Mouse (Mus musculus) neural tube, embryonic 11.5 days (tissue): Measurements from ENCODE around the gene Mzf1. TPM values are rescaled to one million over a fixed set of nuclear protein-coding genes. Genes with fewer than 3 reads are reported as not detected.

Experiments
- ATAC-seq: fragments of 200-750 bp; cut with Nextera tagmentation; 2 replicates; pipeline ENCODE4 v1.8.0; 2017; ENCODE audit warnings: moderate number of reproducible peaks, mild to moderate bottlenecking, moderate TSS enrichment, moderate library complexity; ENCODE audit not compliant: insufficient read depth, low FRiP score, low TSS enrichment
- DNase-seq: peaks from one replicate; pipeline ENCODE4 v3.0.0-alpha.2; 2015; ENCODE audit warnings: low spot score
- H3K27ac ChIP-seq: fragments of 300-500 bp; sonication (generic); 2 replicates; pipeline ENCODE4 v1.5.1; 2014; ENCODE audit warnings: low read depth, mild to moderate bottlenecking, low read length
- H3K27me3 ChIP-seq: fragments of 300-500 bp; sonication (generic); 2 replicates; pipeline ENCODE4 v1.6.1; 2014; ENCODE audit warnings: mild to moderate bottlenecking, low read length, mixed read lengths; ENCODE audit not compliant: control insufficient read depth, insufficient read depth
- H3K36me3 ChIP-seq: fragments of 300-500 bp; sonication (generic); 2 replicates; pipeline ENCODE4 v1.6.1; 2014; ENCODE audit warnings: mild to moderate bottlenecking, low read length, moderate library complexity, mixed read lengths; ENCODE audit not compliant: control insufficient read depth, insufficient read depth
- H3K4me1 ChIP-seq: fragments of 300-500 bp; sonication (generic); 2 replicates; pipeline ENCODE4 v1.6.1; 2014; ENCODE audit warnings: low read length, mixed read lengths; ENCODE audit not compliant: control insufficient read depth, insufficient read depth
- H3K4me2 ChIP-seq: fragments of 300-500 bp; sonication (generic); 2 replicates; pipeline ENCODE4 v1.6.1; 2014; ENCODE audit warnings: low read depth, mild to moderate bottlenecking, moderate library complexity
- H3K4me3 ChIP-seq: fragments of 300-500 bp; sonication (generic); 2 replicates; pipeline ENCODE4 v1.5.1; 2014; ENCODE audit warnings: low read depth, low read length
- H3K9ac ChIP-seq: fragments of 300-500 bp; sonication (generic); 2 replicates; pipeline ENCODE4 v1.6.1; 2014; ENCODE audit warnings: mild to moderate bottlenecking, low read length
- H3K9me3 ChIP-seq: fragments of 300-500 bp; sonication (generic); 2 replicates; pipeline ENCODE4 v1.6.1; 2016; ENCODE audit warnings: low read length; ENCODE audit not compliant: control insufficient read depth
- WGBS: fragments of 180-500 bp; shearing (Covaris S2); extraction: QIAGEN DNeasy Blood & Tissue Kit; methylation state at CpG from one replicate; pipeline ENCODE4 v1.1.7; 2014; 5-methylcytosine and 5-hydroxymethylcytosine counted together
- polyA plus RNA-seq: library from polyadenylated mRNA; unstranded; fragments of >200 nt; fragmentation: Nextera tagmentation; extraction: Ambion mirVana; gene quantifications from 2 replicates; pipeline ENCODE4 v1.2.1, GENCODE M21; 2014

Mzf1 gene
- polyA plus RNA-seq, 1 experiment from 2014 or later: 2.2 TPM

- Histone ChIP-seq H3K27ac (peak within 1 kb of the TSS; percentile 97), H3K4me3 (peak within 1 kb of the TSS; percentile 78), H3K4me1 (peaks cover 19% of the 10 kb centered on the region), H3K27me3 (peaks cover 16% of the 10 kb centered on the region), H3K9me3 (no peaks in the 10 kb centered on the region; the same call in 1 of the 2 replicates), H3K4me2 (peak within 1 kb of the TSS; percentile 71), H3K36me3 (peaks cover 8% of the 10 kb centered on the region), H3K9ac (peak within 1 kb of the TSS; percentile 86)
- ATAC-seq (peak; percentile 92), DNase-seq (peak; percentile 98)
- under 1% methylated on average over 52 of the region's 65 CpGs for WGBS
Observed at GRCm38 (mm10) chr7:13037901-13038555, 16.5 kb downstream of the Mzf1 start, which contains the start of gene Ube2m. Ube2m (minus strand) TSS chr7:13038275.

- Histone ChIP-seq H3K4me2 (peak overlapping the region; percentile 71), H3K4me3 (peak overlapping the region; percentile 78), H3K9me3 (no peaks in the 10 kb centered on the region), H3K27me3 (peaks cover 10% of the 10 kb centered on the region), H3K36me3 (peaks cover 8% of the 10 kb centered on the region), H3K9ac (peak overlapping the region; percentile 86), H3K4me1 (peaks cover 19% of the 10 kb centered on the region), H3K27ac (peak overlapping the region; percentile 97)
- ATAC-seq: 0 out of 2 replicates have a peak, but pooled peaks have one; percentile 2
- peak; percentile 37 for DNase-seq
- whole genome bisulfite sequencing: 2% methylated on average over 29 of the region's 33 CpGs
Observed at GRCm38 (mm10) chr7:13037366-13037765, 17.2 kb downstream of the Mzf1 start.

DNA sequence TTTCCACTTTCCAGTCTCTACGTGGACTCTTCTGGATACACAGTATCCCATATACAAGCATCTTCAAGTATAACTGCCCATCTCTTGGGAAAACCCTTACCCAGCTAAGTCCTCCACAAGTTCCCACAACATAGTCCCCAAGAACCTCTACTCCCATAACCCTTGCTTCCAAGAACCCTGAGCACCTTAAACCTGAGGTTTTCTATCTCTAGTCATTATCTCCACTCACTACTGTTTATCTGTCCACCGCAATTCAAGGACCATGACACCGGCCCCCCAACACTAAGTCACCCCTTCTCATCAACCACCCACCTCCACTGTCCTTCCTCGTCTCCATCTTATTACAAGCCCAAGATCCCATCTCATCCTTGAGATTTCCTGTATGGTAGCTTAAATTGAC, 17.8 kb downstream of the Mzf1 start:
- no peak overlapping the region; the same call in 1 of the 2 replicates for H3K27ac ChIP-seq
- peak overlapping the region; percentile 86 for H3K9ac ChIP-seq
- 0 out of 2 replicates have a peak, but pooled peaks cover 8% of the 10 kb centered on the region for H3K27me3 ChIP-seq
- H3K4me3 ChIP-seq: peak overlapping the region; percentile 78
- no peaks in the 10 kb centered on the region for H3K9me3 ChIP-seq
- WGBS: 58% methylated on average over 4 of the region's 4 CpGs
- peak overlapping the region; percentile 71 for H3K4me2 ChIP-seq
- peaks cover 19% of the 10 kb centered on the region for H3K4me1 ChIP-seq
- DNase-seq (no peak), ATAC-seq (no peak)
- peaks cover 8% of the 10 kb centered on the region for H3K36me3 ChIP-seq

DNA sequence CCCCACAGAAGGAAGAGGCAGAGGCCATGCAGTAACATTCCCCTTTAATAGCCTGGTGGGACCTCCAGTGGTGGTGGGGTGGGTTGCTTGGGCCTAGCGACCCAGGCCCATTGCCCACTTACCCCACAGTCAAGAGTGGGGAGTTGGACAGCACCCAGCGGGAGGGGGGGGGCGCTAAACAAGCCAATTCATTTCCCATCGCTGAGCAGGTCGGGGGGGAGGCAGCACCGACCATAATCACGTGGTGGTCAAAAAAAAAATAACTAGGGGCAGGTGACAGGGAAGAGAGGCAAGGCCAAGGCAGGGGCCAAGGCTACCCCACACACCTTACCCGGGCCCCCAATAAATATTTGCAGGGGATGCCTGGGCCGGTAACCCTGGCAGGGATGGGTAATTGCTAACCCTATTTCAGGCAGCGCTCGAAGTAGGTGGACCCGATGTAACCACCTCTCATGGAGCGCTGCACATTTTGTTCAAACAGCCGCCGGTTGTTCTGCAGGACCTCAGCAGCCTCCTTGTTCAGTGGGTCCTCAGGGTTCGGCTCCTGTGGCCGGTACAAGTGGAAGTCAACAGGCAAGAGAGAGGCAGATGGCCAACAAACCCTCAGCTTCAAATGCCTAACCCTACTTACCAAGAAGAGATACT, 19.2 kb downstream of the Mzf1 start:
- Histone ChIP-seq H3K4me1 (peaks cover 19% of the 10 kb centered on the region), H3K36me3 (peaks cover 15% of the 10 kb centered on the region), H3K9me3 (no peaks in the 10 kb centered on the region), H3K9ac (no peak overlapping the region), H3K27me3 (no peaks in the 10 kb centered on the region), H3K4me2 (peak overlapping the region; percentile 79; the same call in 1 of the 2 replicates), H3K27ac (peak overlapping the region; percentile 88; the same call in 1 of the 2 replicates), H3K4me3 (peak overlapping the region; percentile 56; the same call in 1 of the 2 replicates)
- 90% methylated on average over 17 of the region's 17 CpGs for WGBS
- DNase-seq (no peak), ATAC-seq (no peak; the same call in 1 of the 2 replicates)

DNA sequence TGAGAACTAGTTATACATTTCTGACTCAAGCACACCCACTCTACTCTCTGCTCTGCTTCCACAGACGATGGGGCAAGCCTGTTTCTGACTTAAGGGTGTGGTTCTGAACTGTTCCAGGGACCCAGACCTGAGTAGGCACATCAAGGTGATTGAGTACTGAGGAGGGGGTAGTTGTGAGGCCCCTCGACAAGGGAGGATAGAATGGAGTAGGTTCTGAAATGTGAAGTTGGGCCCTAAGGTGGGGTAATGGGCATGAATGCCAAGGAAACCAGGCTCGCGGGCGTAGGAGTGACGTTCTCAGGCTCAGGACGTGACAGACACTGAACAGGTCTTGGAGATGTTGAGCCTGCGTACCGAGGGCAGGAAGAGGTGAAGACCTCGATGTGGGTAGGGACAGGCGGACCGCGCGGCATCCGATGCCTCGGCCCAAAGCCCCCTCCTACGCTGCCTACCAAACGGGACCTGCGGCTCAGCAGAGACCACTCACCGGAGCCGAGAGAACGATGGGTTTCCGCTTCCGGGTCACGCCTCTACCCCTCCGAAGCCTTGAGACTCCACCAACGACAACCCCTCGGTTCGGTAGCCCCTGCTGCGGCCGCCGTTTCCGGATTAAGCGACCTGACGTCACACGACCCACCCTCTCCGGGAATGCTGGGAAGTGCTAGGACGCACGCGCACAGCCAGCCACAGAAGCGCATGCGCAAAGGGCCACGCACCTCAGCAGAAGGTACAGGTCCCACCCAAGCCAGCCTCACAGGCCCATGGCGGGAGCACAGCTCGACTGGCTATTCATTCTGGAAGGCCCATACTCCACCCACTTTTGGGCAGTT, 20.2 kb downstream of the Mzf1 start, which contains the start of gene Chmp2a:
Gene Chmp2a, minus strand, starts transcription at position 660 of the 830 bp plus-strand sequence.
- ATAC-seq: peak; percentile 69
- Histone ChIP-seq H3K4me2 (peak within 1 kb of the TSS; percentile 79), H3K4me1 (peaks cover 19% of the 10 kb centered on the region), H3K27ac (peak within 1 kb of the TSS; percentile 88), H3K9me3 (no peaks in the 10 kb centered on the region), H3K36me3 (peaks cover 25% of the 10 kb centered on the region), H3K9ac (peak within 1 kb of the TSS; percentile 69), H3K27me3 (no peaks in the 10 kb centered on the region), H3K4me3 (peak within 1 kb of the TSS; percentile 56)
- WGBS: under 1% methylated on average over 45 of the region's 45 CpGs
- peak; percentile 96 for DNase-seq

DNA sequence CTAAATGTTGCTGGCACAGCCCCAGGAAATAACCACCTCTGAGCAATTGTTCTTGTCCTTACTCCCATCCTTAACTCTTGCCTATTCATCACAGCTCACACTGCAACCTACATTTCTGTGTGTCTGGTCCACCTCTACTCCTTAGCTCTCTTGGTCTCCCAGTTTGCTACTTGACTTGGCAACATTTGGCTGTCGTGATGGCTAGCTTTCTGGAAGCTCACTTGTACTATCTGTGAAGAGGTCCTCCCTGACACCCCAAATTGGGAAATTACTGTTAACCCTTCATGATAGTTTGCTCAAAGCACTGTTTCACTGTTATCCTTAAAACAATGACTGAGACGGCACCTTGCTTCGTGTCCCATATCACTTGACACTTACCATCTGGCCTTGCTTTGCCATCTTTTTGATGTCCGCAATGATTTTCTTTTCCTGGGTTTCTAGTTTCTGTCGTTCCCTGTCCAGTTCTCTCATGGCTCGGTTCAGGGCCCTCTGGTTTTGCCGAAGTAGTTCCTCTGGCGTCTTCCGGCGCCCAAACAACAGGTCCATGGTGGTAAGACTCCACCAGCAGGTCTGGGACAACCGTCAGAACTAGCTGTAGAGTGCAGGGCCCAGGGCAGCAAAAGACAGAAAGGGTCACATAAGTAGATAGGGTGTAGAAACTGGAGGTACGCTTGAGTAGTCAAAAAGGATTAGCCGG, 21.0 kb downstream of the Mzf1 start:
- no peak for ATAC-seq
- peaks cover 14% of the 10 kb centered on the region for H3K4me1 ChIP-seq
- H3K36me3 ChIP-seq: peaks cover 33% of the 10 kb centered on the region

GRCm38 (mm10) chr7:13032541-13032940, 22.0 kb downstream of the Mzf1 start:
- Histone ChIP-seq H3K4me1 (peaks cover 14% of the 10 kb centered on the region; the same call in 1 of the 2 replicates), H3K9me3 (no peaks in the 10 kb centered on the region), H3K9ac (no peak overlapping the region), H3K4me2 (no peak overlapping the region), H3K4me3 (0 out of 2 replicates have a peak overlapping the region, but pooled peaks have one; percentile 8), H3K27ac (no peak overlapping the region), H3K27me3 (no peaks in the 10 kb centered on the region), H3K36me3 (peaks cover 42% of the 10 kb centered on the region)
- 93% methylated on average over 7 of the region's 7 CpGs for WGBS
- DNase-seq (no peak), ATAC-seq (no peak)

More for the DNA sequence above, 21.0 kb downstream of the Mzf1 start:
- Histone ChIP-seq H3K4me2 (peak overlapping the region; percentile 79), H3K4me3 (peak overlapping the region; percentile 56), H3K9me3 (no peaks in the 10 kb centered on the region), H3K27me3 (no peaks in the 10 kb centered on the region), H3K27ac (peak overlapping the region; percentile 88), H3K9ac (peak overlapping the region; percentile 69)
- no peak for DNase-seq
- WGBS: 52% methylated on average over 13 of the region's 13 CpGs

DNA sequence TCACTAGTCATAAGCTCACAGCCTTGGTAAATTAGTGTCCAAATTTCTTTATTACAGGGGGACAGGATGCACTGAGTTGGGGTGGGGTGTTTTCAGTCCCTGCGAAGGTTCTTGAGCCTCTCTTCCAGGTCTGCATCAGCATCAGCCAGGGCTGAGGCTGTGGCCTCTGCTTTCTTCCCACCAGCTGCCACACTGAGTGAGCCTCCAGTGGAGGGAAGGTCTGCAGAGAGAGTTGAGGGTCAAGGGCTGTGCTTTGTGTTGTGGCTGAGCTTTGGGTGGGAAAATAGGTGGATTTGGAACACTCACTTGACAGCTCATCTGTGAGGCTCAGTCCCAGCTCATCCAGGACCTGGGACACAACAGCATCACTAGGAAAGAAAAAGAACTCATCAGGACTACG, 22.6 kb downstream of the Mzf1 start:
- no peak for DNase-seq
- Histone ChIP-seq H3K4me2 (no peak overlapping the region), H3K4me3 (no peak overlapping the region), H3K27me3 (no peaks in the 10 kb centered on the region), H3K36me3 (peaks cover 46% of the 10 kb centered on the region), H3K4me1 (peaks cover 14% of the 10 kb centered on the region; the same call in 1 of the 2 replicates), H3K9me3 (no peaks in the 10 kb centered on the region), H3K27ac (no peak overlapping the region), H3K9ac (no peak overlapping the region)
- ATAC-seq: no peak
- WGBS: 95% methylated on average over 2 of the region's 2 CpGs
